Mouse (Mus musculus): ENCODE measurements around the gene Trp53i11. TPM values are rescaled to one million over a fixed set of nuclear protein-coding genes. Genes with fewer than 3 reads are reported as not detected.

The Trp53i11 gene
- polyA plus RNA-seq (2017; shearing (Covaris generic)): 100 to 1,000 TPM in 1 of 2 experiments, 10 to 100 TPM in 1; 90.8 to 204 TPM

GRCm38 (mm10) chr2:93187323-93187996, at the start of gene Trp53i11:
Gene Trp53i11 (plus strand): TSS chr2:93187548.

Other genes starting within 250 kb of the Trp53i11 start
- gene Prdm11, start 141.4 kb upstream of the Trp53i11 start, polyA plus RNA-seq (2017; shearing (Covaris generic)): 1 to 10 TPM; 7.2 to 9.6 TPM
- gene Tspan18, start 147.0 kb downstream of the Trp53i11 start, polyA plus RNA-seq (2017; shearing (Covaris generic)): not detected

All from activated CD4-positive, CD25-positive, alpha-beta regulatory T cell (primary cell).